Mouse (Mus musculus) frontal cortex, adult (tissue): ENCODE results near the gene Timp3.
A peak's percentile ranks its signal among the peaks of the same experiment; 100 is the strongest.

ENCODE experiments used
- ATAC-seq: cut with Nextera tagmentation; 2 replicates; pipeline ENCODE4 v1.9.2; 2017; ENCODE audit warnings: mild to moderate bottlenecking, moderate library complexity, mixed read lengths; ENCODE audit not compliant: low TSS enrichment

The Timp3 gene

GRCm38 (mm10) chr10:86300293-86301116, at the start of gene Timp3:
Timp3 (plus strand) TSS chr10:86300372.
- 0 out of 2 replicates have a peak, but pooled peaks have one; percentile 17 for ATAC-seq

- peak; percentile 76 for ATAC-seq
These were observed 44.0 kb upstream of the Timp3 start for GRCm38 (mm10) chr10:86256221-86256620.

- no peak for ATAC-seq
These were observed 43.1 kb upstream of the Timp3 start for GRCm38 (mm10) chr10:86257045-86257444.

- peak; percentile 84 for ATAC-seq
These were observed 42.1 kb upstream of the Timp3 start for GRCm38 (mm10) chr10:86258046-86258445.

- no peak for ATAC-seq
These were observed 41.2 kb upstream of the Timp3 start for GRCm38 (mm10) chr10:86258992-86259391.

GRCm38 (mm10) chr10:86261725-86262124, 38.4 kb upstream of the Timp3 start:
- ATAC-seq: peak; percentile 69; the same call in 1 of the 2 replicates

GRCm38 (mm10) chr10:86264618-86265017, 35.6 kb upstream of the Timp3 start:
- ATAC-seq: no peak

- ATAC-seq: no peak
These were observed 29.9 kb upstream of the Timp3 start for GRCm38 (mm10) chr10:86270254-86270653.

- no peak for ATAC-seq
These were observed 27.3 kb upstream of the Timp3 start for GRCm38 (mm10) chr10:86272826-86273225.

GRCm38 (mm10) chr10:86273410-86274191, 26.6 kb upstream of the Timp3 start:
- ATAC-seq: no peak

- ATAC-seq: peak; percentile 62
These were observed 24.6 kb upstream of the Timp3 start for GRCm38 (mm10) chr10:86275585-86275984.

GRCm38 (mm10) chr10:86277327-86277726, 22.8 kb upstream of the Timp3 start:
- no peak for ATAC-seq

GRCm38 (mm10) chr10:86278481-86278880, 21.7 kb upstream of the Timp3 start:
- no peak for ATAC-seq

GRCm38 (mm10) chr10:86279579-86280168, 20.5 kb upstream of the Timp3 start:
- ATAC-seq: peak; percentile 77

GRCm38 (mm10) chr10:86281238-86281637, 18.9 kb upstream of the Timp3 start:
- ATAC-seq: no peak

GRCm38 (mm10) chr10:86286508-86286907, 13.7 kb upstream of the Timp3 start:
- ATAC-seq: no peak

- no peak for ATAC-seq
These were observed 9.9 kb upstream of the Timp3 start for GRCm38 (mm10) chr10:86290109-86290771.

GRCm38 (mm10) chr10:86293880-86294279, 6.3 kb upstream of the Timp3 start:
- ATAC-seq: no peak

- no peak for ATAC-seq
These were observed 5.4 kb upstream of the Timp3 start for GRCm38 (mm10) chr10:86294599-86295365.

- ATAC-seq: no peak
These were observed 4.6 kb upstream of the Timp3 start for GRCm38 (mm10) chr10:86295454-86296098.

- ATAC-seq: peak; percentile 93
These were observed 4.1 kb upstream of the Timp3 start for GRCm38 (mm10) chr10:86296111-86296510.
